Mouse (Mus musculus) limb, embryonic 10.5 days (tissue): ENCODE measurements around the gene Gpatch2. TPM values are rescaled to one million over a fixed set of nuclear protein-coding genes. Genes with fewer than 3 reads are reported as not detected.

Experiments
- DNase-seq: peaks from one replicate; pipeline ENCODE4 v3.0.0-alpha.2; 2017; ENCODE audit warnings: low spot score
- H3K27ac ChIP-seq: fragments of 300-500 bp; sonication (generic); 2 replicates; pipeline ENCODE4 v1.5.1; 2016; ENCODE audit warnings: mild to moderate bottlenecking
- H3K27me3 ChIP-seq: fragments of 300-500 bp; sonication (generic); 2 replicates; pipeline ENCODE4 v1.6.1; 2016; ENCODE audit warnings: low read depth, mild to moderate bottlenecking; ENCODE audit not compliant: poor library complexity, severe bottlenecking
- H3K36me3 ChIP-seq: fragments of 300-500 bp; sonication (generic); 2 replicates; pipeline ENCODE4 v1.6.1; 2016; ENCODE audit warnings: mild to moderate bottlenecking, moderate library complexity
- H3K4me1 ChIP-seq: fragments of 300-500 bp; sonication (generic); 2 replicates; pipeline ENCODE4 v1.6.1; 2016
- H3K4me3 ChIP-seq: fragments of 300-500 bp; sonication (generic); 2 replicates; pipeline ENCODE4 v1.5.1; 2016; ENCODE audit warnings: mild to moderate bottlenecking, moderate library complexity
- H3K9me3 ChIP-seq: fragments of 300-500 bp; sonication (generic); replicated peaks from 2 replicates; pipeline ENCODE4 v1.6.1; 2016; ENCODE audit warnings: mild to moderate bottlenecking
- WGBS: fragments of 180-500 bp; shearing (Covaris S2); methylation state at CpG from one replicate; pipeline ENCODE4 v1.1.7; 2016; 5-methylcytosine and 5-hydroxymethylcytosine counted together
- polyA plus RNA-seq: library from polyadenylated mRNA; unstranded; fragments of >200 nt; fragmentation: Nextera tagmentation; extraction: Ambion mirVana; gene quantifications from 2 replicates; pipeline ENCODE4 v1.2.1, GENCODE M21; 2016

Gene Gpatch2
- polyA plus RNA-seq, 1 experiment from 2014 or later = 24.7 TPM

DNA sequence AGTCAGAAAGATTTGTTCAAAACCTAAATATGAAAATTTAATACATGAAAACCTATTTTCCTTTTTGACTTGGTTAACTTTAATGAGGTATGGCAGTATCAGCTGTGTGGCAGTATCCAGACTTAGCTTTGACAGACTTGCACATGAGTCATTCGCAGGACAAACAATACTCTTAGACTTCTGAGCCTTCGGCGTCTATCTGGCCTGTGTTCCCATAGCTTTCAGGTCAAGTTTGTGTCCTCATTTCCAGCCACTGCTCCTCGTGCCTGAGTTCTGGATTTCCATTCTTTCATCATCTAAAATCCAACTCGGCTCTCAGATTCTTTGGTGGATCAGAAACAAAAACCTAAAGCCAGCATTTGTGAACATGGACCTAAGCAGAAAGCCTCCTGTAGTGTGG is 79.2 kb downstream of the Gpatch2 start:
- WGBS = 93% methylated on average over 5 of the region's 5 CpGs
- Histone ChIP-seq H3K27me3 (no peaks in the 10 kb centered on the region), H3K9me3 (no peaks in the 10 kb centered on the region), H3K4me1 (no peaks in the 10 kb centered on the region), H3K36me3 (no peaks in the 10 kb centered on the region), H3K4me3 (no peak overlapping the region), H3K27ac (no peak overlapping the region)
- no peak for DNase-seq

GRCm38 (mm10) chr1:187295038-187295559 is 79.8 kb downstream of the Gpatch2 start:
- peaks cover under 1% of the 10 kb centered on the region; the same call in 1 of the 2 replicates for H3K4me1 ChIP-seq
- 97% methylated on average over 6 of the region's 6 CpGs for WGBS
- no peaks in the 10 kb centered on the region for H3K9me3 ChIP-seq
- H3K4me3 ChIP-seq = no peak overlapping the region
- DNase-seq = no peak
- no peak overlapping the region for H3K27ac ChIP-seq
- no peaks in the 10 kb centered on the region for H3K36me3 ChIP-seq
- no peaks in the 10 kb centered on the region for H3K27me3 ChIP-seq

GRCm38 (mm10) chr1:187295711-187296110 is 80.4 kb downstream of the Gpatch2 start:
- Histone ChIP-seq H3K9me3 (no peaks in the 10 kb centered on the region), H3K36me3 (no peaks in the 10 kb centered on the region)
- 89% methylated on average over 1 of the region's 1 CpGs for WGBS

GRCm38 (mm10) chr1:187299236-187299635 is 83.9 kb downstream of the Gpatch2 start:
- DNase-seq = no peak
- 89% methylated on average over 4 of the region's 4 CpGs for WGBS
- no peak overlapping the region for H3K4me3 ChIP-seq
- H3K27ac ChIP-seq = no peak overlapping the region
- no peaks in the 10 kb centered on the region for H3K9me3 ChIP-seq
- H3K36me3 ChIP-seq = no peaks in the 10 kb centered on the region
- no peaks in the 10 kb centered on the region for H3K27me3 ChIP-seq
- H3K4me1 ChIP-seq = peaks cover 12% of the 10 kb centered on the region

More at GRCm38 (mm10) chr1:187295711-187296110, 80.4 kb downstream of the Gpatch2 start:
- Histone ChIP-seq H3K27me3 (no peaks in the 10 kb centered on the region), H3K27ac (no peak overlapping the region), H3K4me3 (no peak overlapping the region), H3K4me1 (peaks cover 6% of the 10 kb centered on the region)
- DNase-seq = no peak

DNA sequence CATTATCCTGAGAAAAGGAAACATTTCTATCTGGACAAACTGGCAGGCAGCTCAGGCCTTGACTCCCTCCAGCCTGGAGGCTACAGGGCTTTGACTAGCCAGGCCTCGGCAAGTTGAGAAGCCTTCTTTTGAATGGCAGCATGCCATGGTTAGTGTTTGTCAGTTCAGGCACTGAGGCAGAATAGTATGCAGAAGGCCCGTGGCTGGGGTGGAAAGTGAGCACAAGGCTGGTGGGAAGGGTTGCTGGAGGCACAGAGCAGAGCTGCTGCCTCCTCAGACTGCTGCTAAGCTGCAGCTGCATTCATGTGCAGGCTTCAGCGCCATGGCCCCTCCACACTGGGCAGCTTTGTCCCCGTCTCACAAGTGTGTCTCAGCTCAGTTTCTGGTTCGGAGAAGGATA is 85.3 kb downstream of the Gpatch2 start:
- Histone ChIP-seq H3K27me3 (no peaks in the 10 kb centered on the region), H3K27ac (peak overlapping the region; percentile 61), H3K9me3 (no peaks in the 10 kb centered on the region), H3K4me3 (no peak overlapping the region), H3K36me3 (no peaks in the 10 kb centered on the region), H3K4me1 (peaks cover 12% of the 10 kb centered on the region)
- WGBS = 70% methylated on average over 5 of the region's 5 CpGs
- no peak for DNase-seq

DNA sequence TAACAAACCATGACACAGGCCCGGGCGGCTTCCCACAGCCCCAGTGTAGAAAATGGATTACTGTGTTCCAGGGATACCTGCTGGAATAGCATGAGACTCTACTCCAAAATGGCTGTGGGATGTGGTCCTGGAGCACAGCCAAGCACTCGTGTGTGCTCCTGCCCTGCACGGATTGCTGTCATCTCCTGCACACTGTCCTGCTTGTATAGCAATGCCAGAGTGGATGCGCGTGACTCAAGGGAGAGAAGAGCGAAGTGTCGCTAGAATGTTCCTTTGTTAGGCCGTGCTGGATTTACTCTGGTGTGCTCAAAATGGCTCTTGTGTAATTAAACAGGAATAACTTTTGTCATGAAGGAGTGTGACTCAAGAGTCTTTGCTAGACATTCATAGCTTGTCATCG is 87.9 kb downstream of the Gpatch2 start:
- H3K36me3 ChIP-seq = peaks cover 16% of the 10 kb centered on the region
- DNase-seq = no peak
- H3K4me3 ChIP-seq = no peak overlapping the region
- WGBS = 92% methylated on average over 10 of the region's 10 CpGs
- H3K4me1 ChIP-seq = peaks cover 12% of the 10 kb centered on the region
- no peaks in the 10 kb centered on the region for H3K27me3 ChIP-seq
- H3K9me3 ChIP-seq = no peaks in the 10 kb centered on the region
- H3K27ac ChIP-seq = no peak overlapping the region

GRCm38 (mm10) chr1:187307335-187307734 is 92.0 kb downstream of the Gpatch2 start:
- Histone ChIP-seq H3K4me3 (no peak overlapping the region), H3K4me1 (no peaks in the 10 kb centered on the region), H3K9me3 (no peaks in the 10 kb centered on the region), H3K27ac (no peak overlapping the region), H3K27me3 (no peaks in the 10 kb centered on the region), H3K36me3 (peaks cover 16% of the 10 kb centered on the region)
- 92% methylated on average over 4 of the region's 4 CpGs for WGBS
- no peak for DNase-seq

DNA sequence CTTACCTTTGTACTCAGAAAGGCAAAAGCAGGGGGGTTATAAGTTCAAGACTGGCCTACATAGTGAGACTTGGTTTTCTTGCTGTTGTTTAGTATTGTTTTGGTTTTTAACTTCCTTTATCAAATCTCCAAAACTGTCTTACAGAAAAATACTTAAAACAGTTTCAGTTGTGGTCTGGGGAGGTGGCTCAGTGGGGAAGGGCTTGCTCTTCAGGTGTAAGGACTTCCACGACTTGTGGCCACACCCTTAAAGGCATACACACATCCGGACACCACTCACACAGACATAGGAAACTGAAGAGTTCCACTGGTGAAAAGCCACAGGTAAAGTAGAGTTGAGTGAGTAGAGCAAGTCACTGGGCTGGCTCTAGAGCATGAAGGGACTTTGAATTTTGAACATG is 93.2 kb downstream of the Gpatch2 start:
- WGBS = 87% methylated on average over 2 of the region's 2 CpGs
- Histone ChIP-seq H3K27ac (no peak overlapping the region), H3K27me3 (no peaks in the 10 kb centered on the region), H3K9me3 (no peaks in the 10 kb centered on the region), H3K4me3 (no peak overlapping the region), H3K4me1 (no peaks in the 10 kb centered on the region), H3K36me3 (peaks cover 16% of the 10 kb centered on the region)
- DNase-seq = no peak

- DNase-seq = no peak
- Histone ChIP-seq H3K27me3 (no peaks in the 10 kb centered on the region), H3K27ac (no peak overlapping the region), H3K36me3 (peaks cover 12% of the 10 kb centered on the region), H3K4me1 (peaks cover 12% of the 10 kb centered on the region), H3K9me3 (no peaks in the 10 kb centered on the region), H3K4me3 (no peak overlapping the region)
- 94% methylated on average over 6 of the region's 6 CpGs for WGBS
Measured at GRCm38 (mm10) chr1:187311122-187311521, 95.8 kb downstream of the Gpatch2 start.

- Histone ChIP-seq H3K9me3 (no peaks in the 10 kb centered on the region), H3K4me3 (no peak overlapping the region), H3K27ac (no peak overlapping the region), H3K36me3 (no peaks in the 10 kb centered on the region), H3K4me1 (peaks cover 12% of the 10 kb centered on the region), H3K27me3 (no peaks in the 10 kb centered on the region)
- no peak for DNase-seq
- 79% methylated on average over 1 of the region's 1 CpGs for WGBS
Measured at GRCm38 (mm10) chr1:187313323-187313722, 98.0 kb downstream of the Gpatch2 start.

- Histone ChIP-seq H3K36me3 (no peaks in the 10 kb centered on the region), H3K4me3 (no peak overlapping the region), H3K27me3 (no peaks in the 10 kb centered on the region), H3K9me3 (no peaks in the 10 kb centered on the region), H3K27ac (no peak overlapping the region), H3K4me1 (peaks cover 12% of the 10 kb centered on the region)
- DNase-seq = no peak
- WGBS = 79% methylated on average over 5 of the region's 5 CpGs
Measured at GRCm38 (mm10) chr1:187313763-187314162, 98.5 kb downstream of the Gpatch2 start.

GRCm38 (mm10) chr1:187314516-187314915 is 99.2 kb downstream of the Gpatch2 start:
- Histone ChIP-seq H3K4me1 (peaks cover 12% of the 10 kb centered on the region), H3K27me3 (no peaks in the 10 kb centered on the region), H3K9me3 (no peaks in the 10 kb centered on the region), H3K36me3 (no peaks in the 10 kb centered on the region), H3K4me3 (no peak overlapping the region), H3K27ac (no peak overlapping the region)
- DNase-seq = no peak

DNA sequence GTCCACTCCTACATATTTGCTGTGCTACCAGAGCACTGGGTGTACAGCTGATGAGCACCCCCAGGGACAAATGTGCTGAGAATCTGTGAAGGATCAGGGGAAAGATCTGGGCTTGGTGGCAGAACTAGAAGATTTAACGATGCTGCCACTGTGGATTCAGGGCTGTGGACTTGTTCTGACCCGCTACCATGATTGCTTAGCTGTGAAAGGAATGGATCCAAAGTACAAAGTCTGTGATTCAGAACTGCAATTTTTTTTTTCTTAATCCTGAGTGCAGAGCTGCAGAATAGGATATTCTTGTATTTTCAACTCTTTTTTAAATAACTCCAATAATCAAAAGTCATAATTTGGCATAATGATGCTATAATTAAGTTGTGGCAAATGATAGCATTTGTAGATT is 100.5 kb downstream of the Gpatch2 start:
- 90% methylated on average over 2 of the region's 2 CpGs for WGBS
- H3K9me3 ChIP-seq = no peaks in the 10 kb centered on the region
- no peak for DNase-seq
- H3K4me3 ChIP-seq = no peak overlapping the region
- H3K27ac ChIP-seq = no peak overlapping the region
- H3K4me1 ChIP-seq = peaks cover 12% of the 10 kb centered on the region
- no peaks in the 10 kb centered on the region for H3K36me3 ChIP-seq
- no peaks in the 10 kb centered on the region for H3K27me3 ChIP-seq

DNA sequence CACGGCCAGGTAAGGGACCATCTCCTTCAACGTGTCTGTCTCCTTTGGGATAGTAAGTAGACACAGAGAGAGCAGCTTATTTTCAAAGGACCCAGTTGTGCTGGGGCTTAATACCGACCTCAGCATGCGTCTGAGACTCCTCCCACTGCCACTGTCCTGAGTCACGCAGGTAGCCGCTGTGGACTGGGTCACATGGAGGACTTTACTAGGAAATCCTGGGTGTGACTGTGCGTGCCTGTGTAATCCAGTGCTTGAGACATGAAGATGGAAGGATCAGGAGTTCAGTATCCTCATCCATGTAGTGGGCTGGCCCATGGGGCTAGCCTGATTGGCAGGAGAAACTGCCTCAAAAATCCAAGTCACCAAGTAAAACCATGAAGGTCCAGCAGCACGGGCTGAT is 101.2 kb downstream of the Gpatch2 start:
- Histone ChIP-seq H3K4me1 (peaks cover 12% of the 10 kb centered on the region), H3K36me3 (no peaks in the 10 kb centered on the region), H3K27me3 (no peaks in the 10 kb centered on the region), H3K9me3 (no peaks in the 10 kb centered on the region), H3K4me3 (no peak overlapping the region), H3K27ac (no peak overlapping the region)
- 86% methylated on average over 8 of the region's 8 CpGs for WGBS
- DNase-seq = no peak
